Mouse (Mus musculus) forebrain, postnatal 0 days (tissue): Measurements from ENCODE around the gene Ier5. TPM values are rescaled to one million over a fixed set of nuclear protein-coding genes. Genes with fewer than 3 reads are reported as not detected.

ENCODE experiments used
- ATAC-seq: fragments of 200-750 bp; cut with Nextera tagmentation; 2 replicates; pipeline ENCODE4 v1.8.0; 2017; ENCODE audit warnings: mild to moderate bottlenecking, moderate library complexity
- DNase-seq: peaks from one replicate; pipeline ENCODE4 v3.0.0-alpha.2; 2015
- H3K27ac ChIP-seq: fragments of 300-500 bp; sonication (generic); 2 replicates; pipeline ENCODE4 v1.5.1; 2014; ENCODE audit warnings: low read depth, mild to moderate bottlenecking, antibody characterized with exemption, low read length, moderate library complexity, mixed read lengths
- H3K27me3 ChIP-seq: fragments of 300-500 bp; sonication (generic); 2 replicates; pipeline ENCODE4 v1.6.1; 2014; ENCODE audit warnings: mild to moderate bottlenecking, low read length, mixed read lengths; ENCODE audit not compliant: insufficient read depth
- H3K36me3 ChIP-seq: fragments of 300-500 bp; sonication (generic); 2 replicates; pipeline ENCODE4 v1.6.1; 2014; ENCODE audit warnings: mild to moderate bottlenecking, moderate library complexity; ENCODE audit not compliant: insufficient read depth
- H3K4me1 ChIP-seq: fragments of 300-500 bp; sonication (generic); 2 replicates; pipeline ENCODE4 v1.6.1; 2014; ENCODE audit warnings: antibody characterized with exemption; ENCODE audit not compliant: insufficient read depth
- H3K4me2 ChIP-seq: fragments of 300-500 bp; sonication (generic); 2 replicates; pipeline ENCODE4 v1.6.1; 2014; ENCODE audit warnings: low read depth, mild to moderate bottlenecking, moderate library complexity
- H3K4me3 ChIP-seq: fragments of 300-500 bp; sonication (generic); 2 replicates; pipeline ENCODE4 v1.5.1; 2014; ENCODE audit warnings: low read depth, low read length, mixed read lengths
- H3K9ac ChIP-seq: fragments of 300-500 bp; sonication (generic); 2 replicates; pipeline ENCODE4 v1.6.1; 2014; ENCODE audit warnings: mild to moderate bottlenecking
- H3K9me3 ChIP-seq: fragments of 300-500 bp; sonication (generic); 2 replicates; pipeline ENCODE4 v1.6.1; 2016; ENCODE audit warnings: low read length
- CTCF ChIP-seq: sonication (generic); IDR thresholded peaks from 2 replicates; pipeline ENCODE4 v1.5.1; 2016; ENCODE audit warnings: antibody characterized with exemption, control low read depth, low read depth
- WGBS: fragments of 180-500 bp; shearing (Covaris S2); extraction: QIAGEN DNeasy Blood & Tissue Kit; methylation state at CpG from one replicate; pipeline ENCODE4 v1.1.7; 2014; 5-methylcytosine and 5-hydroxymethylcytosine counted together
- polyA plus RNA-seq: library from polyadenylated mRNA; unstranded; fragments of >200 nt; fragmentation: Nextera tagmentation; extraction: Ambion mirVana; gene quantifications from 2 replicates; pipeline ENCODE4 v1.2.1, GENCODE M21; 2015
- total RNA-seq: library from RNA; depleted of rRNA; stranded (reverse); fragments of >200 nt; gene quantifications from 2 replicates; pipeline ENCODE4 v1.2.3, GENCODE M21; 2014

Gene Ier5
- total and polyA plus RNA-seq, 2 experiments from 2014 or later, result 9.4 to 46.0 TPM

- WGBS, result 91% methylated on average over 5 of the region's 5 CpGs
- no peak for DNase-seq
- Histone ChIP-seq H3K4me1 (0 out of 2 replicates have a peak, but pooled peaks cover 2% of the 10 kb centered on the region), H3K36me3 (no peaks in the 10 kb centered on the region), H3K4me3 (no peak overlapping the region), H3K27me3 (no peaks in the 10 kb centered on the region), H3K9me3 (no peaks in the 10 kb centered on the region), H3K4me2 (no peak overlapping the region), H3K27ac (no peak overlapping the region), H3K9ac (no peak overlapping the region)
- TF ChIP-seq CTCF, result no peak
- no peak for ATAC-seq
Observed at GRCm38 (mm10) chr1:155127429-155127934, 28.0 kb upstream of the Ier5 start.

DNA sequence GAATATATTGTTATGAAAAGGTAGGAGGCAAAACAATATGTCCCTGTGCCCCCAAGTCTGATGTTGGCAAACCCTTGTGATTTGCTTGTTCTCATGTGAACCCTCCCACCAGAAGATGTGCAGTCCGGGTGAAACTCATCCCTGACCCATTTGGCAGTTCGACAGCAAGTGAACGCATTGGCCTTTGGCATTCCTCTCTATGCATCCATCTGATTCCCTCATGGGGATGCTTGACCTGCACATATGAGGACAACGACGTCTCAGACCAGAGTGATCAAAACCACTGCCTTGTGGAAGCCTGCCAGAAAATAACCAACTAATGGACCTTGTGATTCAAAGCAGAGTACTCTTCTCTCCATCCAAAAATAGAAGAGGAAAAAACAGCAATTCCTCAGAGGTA is 27.3 kb upstream of the Ier5 start:
- DNase-seq, result no peak
- Histone ChIP-seq H3K4me2 (no peak overlapping the region), H3K36me3 (no peaks in the 10 kb centered on the region), H3K4me3 (no peak overlapping the region), H3K4me1 (0 out of 2 replicates have a peak, but pooled peaks cover 4% of the 10 kb centered on the region), H3K27me3 (no peaks in the 10 kb centered on the region), H3K9ac (no peak overlapping the region), H3K27ac (no peak overlapping the region), H3K9me3 (no peaks in the 10 kb centered on the region)
- 87% methylated on average over 5 of the region's 5 CpGs for WGBS
- no peak for ATAC-seq
- no peak for TF ChIP-seq CTCF

DNA sequence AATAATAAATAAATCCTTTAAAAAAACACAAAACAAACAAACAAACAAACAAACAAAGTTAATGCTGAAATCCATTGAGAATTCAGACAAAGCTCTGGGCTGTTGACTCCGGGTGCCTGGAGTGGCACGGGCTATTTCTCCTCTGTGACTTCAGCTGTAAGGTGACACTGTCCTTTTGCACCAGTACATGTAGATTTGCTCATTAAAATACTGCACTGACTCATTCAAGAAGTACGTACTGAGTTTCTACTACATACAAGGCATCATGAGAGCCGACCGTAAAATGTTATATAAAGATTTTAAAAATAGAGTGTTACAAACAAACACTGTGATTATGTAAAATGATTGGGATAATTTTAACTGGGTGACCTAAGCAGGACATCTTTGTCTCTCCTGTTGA is 25.0 kb upstream of the Ier5 start:
- no peak for TF ChIP-seq CTCF
- no peaks in the 10 kb centered on the region for H3K36me3 ChIP-seq
- H3K27ac ChIP-seq, result no peak overlapping the region
- 95% methylated on average over 5 of the region's 5 CpGs for WGBS
- no peak overlapping the region for H3K9ac ChIP-seq
- no peak for DNase-seq
- no peak for ATAC-seq
- H3K4me1 ChIP-seq, result 0 out of 2 replicates have a peak, but pooled peaks cover 4% of the 10 kb centered on the region
- H3K9me3 ChIP-seq, result no peaks in the 10 kb centered on the region
- H3K4me2 ChIP-seq, result no peak overlapping the region
- no peaks in the 10 kb centered on the region for H3K27me3 ChIP-seq
- H3K4me3 ChIP-seq, result no peak overlapping the region

- Histone ChIP-seq H3K4me1 (0 out of 2 replicates have a peak, but pooled peaks cover 4% of the 10 kb centered on the region), H3K9ac (no peak overlapping the region), H3K4me2 (no peak overlapping the region), H3K9me3 (no peaks in the 10 kb centered on the region), H3K27ac (no peak overlapping the region), H3K36me3 (no peaks in the 10 kb centered on the region), H3K4me3 (no peak overlapping the region), H3K27me3 (no peaks in the 10 kb centered on the region)
- ATAC-seq (peak; percentile 92), DNase-seq (peak; percentile 64)
- 65% methylated on average over 21 of the region's 21 CpGs for WGBS
- no peak for TF ChIP-seq CTCF
Observed at GRCm38 (mm10) chr1:155121977-155122939, 22.8 kb upstream of the Ier5 start.

DNA sequence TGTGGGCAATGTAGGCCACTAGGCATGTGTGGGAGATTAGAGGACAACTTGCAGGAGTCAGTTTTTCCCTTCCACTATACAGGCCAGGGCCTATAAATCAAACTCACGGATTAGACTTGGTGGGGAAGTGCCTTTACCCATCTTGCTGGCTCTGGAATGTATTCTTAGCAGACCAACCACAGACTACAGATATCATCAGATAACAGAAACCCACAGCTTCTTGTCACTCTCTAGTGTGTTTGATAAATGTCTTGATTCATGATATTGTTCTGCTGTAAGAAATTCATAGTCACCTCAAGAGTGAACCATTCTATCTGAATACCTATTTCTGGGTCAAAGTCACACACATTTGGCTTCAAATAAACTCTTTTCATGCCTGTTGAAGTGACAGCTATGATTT is 20.3 kb upstream of the Ier5 start:
- ATAC-seq, result no peak
- Histone ChIP-seq H3K27me3 (no peaks in the 10 kb centered on the region), H3K4me3 (no peak overlapping the region), H3K9me3 (no peaks in the 10 kb centered on the region), H3K27ac (no peak overlapping the region), H3K4me1 (0 out of 2 replicates have a peak, but pooled peaks cover 4% of the 10 kb centered on the region), H3K4me2 (no peak overlapping the region), H3K36me3 (no peaks in the 10 kb centered on the region), H3K9ac (no peak overlapping the region)
- 88% methylated on average over 1 of the region's 1 CpGs for WGBS
- DNase-seq, result no peak
- TF ChIP-seq CTCF, result no peak

DNA sequence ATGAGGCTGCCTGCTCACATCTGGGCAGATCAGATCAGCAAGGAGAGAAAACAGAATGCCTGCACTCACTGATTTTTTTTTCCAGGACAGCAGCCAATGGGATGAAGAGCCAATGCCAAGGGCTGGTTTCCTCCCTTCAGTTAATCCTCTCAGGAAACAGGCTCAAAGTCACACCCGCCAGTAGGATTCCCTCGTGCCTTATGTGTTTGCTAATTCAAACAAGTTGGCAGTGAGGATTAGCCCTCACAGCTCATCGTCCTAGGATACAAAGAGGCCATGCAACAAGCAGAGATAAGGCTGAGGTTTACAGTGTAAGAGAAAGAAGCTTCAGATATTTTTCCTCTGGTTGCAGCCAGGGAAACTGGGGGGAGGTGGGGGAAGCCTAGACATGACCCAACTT is 14.5 kb upstream of the Ier5 start:
- Histone ChIP-seq H3K27me3 (no peaks in the 10 kb centered on the region), H3K9me3 (no peaks in the 10 kb centered on the region), H3K4me2 (no peak overlapping the region), H3K4me3 (no peak overlapping the region), H3K9ac (no peak overlapping the region), H3K4me1 (peaks cover 13% of the 10 kb centered on the region), H3K36me3 (no peaks in the 10 kb centered on the region), H3K27ac (no peak overlapping the region)
- WGBS, result 13% methylated on average over 3 of the region's 3 CpGs
- DNase-seq (peak; percentile 41), ATAC-seq (peak; percentile 40)
- no peak for TF ChIP-seq CTCF

DNA sequence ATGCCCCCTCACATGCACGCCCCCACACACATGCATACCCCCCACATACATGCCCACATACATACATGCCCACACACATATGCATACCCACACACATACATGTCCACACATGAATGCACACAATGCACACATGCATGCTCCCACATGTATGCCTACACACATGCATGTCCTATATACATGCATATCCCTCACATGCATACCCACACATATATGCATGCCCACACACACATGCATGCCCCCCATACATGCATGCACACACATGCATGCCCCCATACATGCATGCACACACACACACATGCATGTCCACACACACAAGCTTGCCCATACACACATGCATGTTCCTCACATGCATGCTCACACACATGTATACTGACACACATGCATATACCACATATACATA is 13.4 kb upstream of the Ier5 start:
- Histone ChIP-seq H3K9ac (no peak overlapping the region), H3K4me1 (peaks cover 13% of the 10 kb centered on the region), H3K9me3 (no peaks in the 10 kb centered on the region), H3K4me3 (no peak overlapping the region), H3K27me3 (no peaks in the 10 kb centered on the region), H3K27ac (no peak overlapping the region), H3K4me2 (no peak overlapping the region), H3K36me3 (no peaks in the 10 kb centered on the region)
- WGBS, result 96% methylated on average over 1 of the region's 1 CpGs
- ATAC-seq (no peak), DNase-seq (no peak)
- no peak for TF ChIP-seq CTCF
